Mouse (Mus musculus): Measurements from ENCODE around the gene Kxd1. TPM values are rescaled to one million over a fixed set of nuclear protein-coding genes. Genes with fewer than 3 reads are reported as not detected.
"Not testable (repeated sequence)": the region's sequence is repeated elsewhere in the genome, so short reads cannot be mapped to it uniquely, and the experiment has no call there.

The Kxd1 gene
- polyA plus RNA-seq, 1 experiment from 2014 or later: 81.4 TPM

- ChIA-PET POLR2A (interaction anchor here (1.1 to 1.8 kb wide), 2 partner anchors 8 to 10 kb away, joined by 3 to 5 read pairs; no protein-coding TSS in a partner anchor), CTCF (interaction anchor here (0.9 to 1.9 kb wide), 3 partner anchors 10 to 14 kb away, joined by 3 to 5 read pairs (median 4); partner anchors contain the start of gene Rex1bd)
- DNase-seq (ENCODE audit: low read depth, low spot score): no peak
- in situ Hi-C loops (cut with MboI; ENCODE audit: low pct_unique_long_range_greater_than_20kb): no loop called here
- TF ChIP-seq CTCF (IDR thresholded peaks at IDR 0.05): no peak
- no peaks in the 10 kb centered on the region for H3K27me3 ChIP-seq
- ATAC-seq: no peak
Observed at GRCm38 (mm10) chr8:70519606-70520005, 8.2 kb downstream of the Kxd1 start.

DNA sequence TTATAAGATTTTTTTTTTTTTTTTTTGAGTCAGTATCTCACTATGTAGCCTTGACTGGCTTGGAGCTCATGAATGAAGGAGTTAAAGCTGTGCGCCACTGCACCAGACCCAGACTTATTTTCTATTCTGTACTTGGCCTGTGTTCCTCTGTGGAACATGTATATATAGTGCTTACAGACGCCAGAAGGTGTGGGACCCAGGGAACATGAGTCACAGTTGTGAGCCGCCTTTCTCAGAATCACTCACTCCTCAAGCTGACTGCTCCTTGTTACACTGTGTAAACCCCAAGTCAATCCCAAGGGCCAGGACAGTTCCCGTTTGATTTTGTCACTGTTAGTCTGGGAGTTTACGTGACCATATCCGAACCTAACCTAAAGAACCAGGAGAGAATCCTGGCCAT, 8.7 kb downstream of the Kxd1 start:
- CTCF ChIA-PET: interaction anchor here (1.7 to 1.9 kb wide), 2 partner anchors 10 to 12 kb away, joined by 4 to 5 read pairs; partner anchors contain the start of gene Rex1bd
- no peaks in the 10 kb centered on the region for H3K27me3 ChIP-seq
- ATAC-seq (no peak), DNase-seq (ENCODE audit: low read depth, low spot score) (no peak)
- in situ Hi-C loops (cut with MboI; ENCODE audit: low pct_unique_long_range_greater_than_20kb): no loop called here
- POLR2A ChIA-PET: interaction anchor here (0.8 to 1.8 kb wide), 2 partner anchors 7 to 9 kb away, joined by 3 to 5 read pairs; partner anchors contain the start of gene Uba52
- no peak for TF ChIP-seq CTCF (IDR thresholded peaks at IDR 0.05)

- CTCF ChIA-PET: interaction anchor here (1.0 kb wide), 1 partner anchor 131 kb away, joined by 3 read pairs; no protein-coding TSS in a partner anchor
- POLR2A ChIA-PET: interaction anchor here (0.8 kb wide), 1 partner anchor 8 kb away, joined by 3 read pairs; the partner anchor contains the start of gene Uba52
- TF ChIP-seq CTCF (IDR thresholded peaks at IDR 0.05): no peak
- DNase-seq (ENCODE audit: low read depth, low spot score) (no peak), ATAC-seq (no peak)
- H3K27me3 ChIP-seq: no peaks in the 10 kb centered on the region
- in situ Hi-C loops (cut with MboI; ENCODE audit: low pct_unique_long_range_greater_than_20kb): no loop called here
Observed at GRCm38 (mm10) chr8:70517940-70518643, 9.7 kb downstream of the Kxd1 start.

DNA sequence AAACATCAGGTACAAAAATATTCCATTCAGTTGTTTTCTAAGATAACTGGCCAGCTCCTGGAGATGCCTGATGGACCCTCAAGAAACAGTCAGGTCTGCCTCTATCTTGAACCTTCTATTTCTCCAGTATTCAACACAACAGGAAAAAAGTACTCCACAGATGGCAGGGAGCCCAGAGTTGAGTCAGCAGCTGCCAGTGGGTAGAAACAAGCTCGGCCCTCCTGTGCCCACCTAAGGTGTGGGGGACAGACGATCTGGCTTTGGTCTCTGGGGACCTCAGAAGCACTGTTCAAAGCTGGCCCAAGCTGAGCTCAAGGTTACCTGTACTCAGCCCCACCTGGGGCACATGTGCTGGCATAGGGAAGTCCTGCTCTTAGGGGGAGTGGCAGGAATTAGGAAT, 14.3 kb downstream of the Kxd1 start:
- DNase-seq (ENCODE audit: low read depth, low spot score): no peak
- in situ Hi-C loops (cut with MboI; ENCODE audit: low pct_unique_long_range_greater_than_20kb): no loop called here
- CTCF ChIA-PET: no interaction called here
- no peak for TF ChIP-seq CTCF (IDR thresholded peaks at IDR 0.05)
- POLR2A ChIA-PET: no interaction called here
- no peak for ATAC-seq
- H3K27me3 ChIP-seq: no peaks in the 10 kb centered on the region

GRCm38 (mm10) chr8:70512253-70512903, 15.4 kb downstream of the Kxd1 start:
- ATAC-seq: no peak
- CTCF ChIA-PET: no interaction called here
- H3K27me3 ChIP-seq: no peaks in the 10 kb centered on the region
- in situ Hi-C loops (cut with MboI; ENCODE audit: low pct_unique_long_range_greater_than_20kb): no loop called here
- no peak for DNase-seq (ENCODE audit: low read depth, low spot score)
- no peak for TF ChIP-seq CTCF (IDR thresholded peaks at IDR 0.05)
- POLR2A ChIA-PET: no interaction called here

DNA sequence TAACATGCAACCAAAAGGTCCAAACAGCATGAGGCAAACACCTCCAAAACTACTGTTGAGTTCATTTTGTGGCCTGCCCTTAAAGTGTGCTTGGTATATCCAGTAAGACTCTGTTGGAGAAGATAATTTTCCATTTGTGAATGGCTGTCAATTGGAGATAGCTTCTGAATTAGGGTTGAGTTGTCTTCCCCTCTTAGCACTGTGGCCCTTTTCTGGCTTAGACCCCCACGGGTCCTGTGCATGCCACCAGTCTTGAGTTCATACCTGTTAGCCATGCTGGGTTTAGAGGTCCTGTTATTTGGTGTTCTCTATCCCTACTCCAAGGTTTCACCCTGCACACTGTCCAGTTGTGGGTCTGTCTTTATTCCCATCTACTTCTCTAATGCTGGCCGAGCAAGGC, 16.0 kb downstream of the Kxd1 start:
- ChIA-PET CTCF (interaction anchor here (1.7 kb wide), 1 partner anchor 9 kb away, joined by 5 read pairs; no protein-coding TSS in a partner anchor), POLR2A (interaction anchor here (0.7 to 2.7 kb wide), 4 partner anchors 8 to 80 kb away, joined by 3 to 15 read pairs (median 4); partner anchors contain the start of gene Ell)
- ATAC-seq (no peak), DNase-seq (ENCODE audit: low read depth, low spot score) (no peak)
- in situ Hi-C loops (cut with MboI; ENCODE audit: low pct_unique_long_range_greater_than_20kb): no loop called here
- no peak for TF ChIP-seq CTCF (IDR thresholded peaks at IDR 0.05)
- no peaks in the 10 kb centered on the region for H3K27me3 ChIP-seq

DNA sequence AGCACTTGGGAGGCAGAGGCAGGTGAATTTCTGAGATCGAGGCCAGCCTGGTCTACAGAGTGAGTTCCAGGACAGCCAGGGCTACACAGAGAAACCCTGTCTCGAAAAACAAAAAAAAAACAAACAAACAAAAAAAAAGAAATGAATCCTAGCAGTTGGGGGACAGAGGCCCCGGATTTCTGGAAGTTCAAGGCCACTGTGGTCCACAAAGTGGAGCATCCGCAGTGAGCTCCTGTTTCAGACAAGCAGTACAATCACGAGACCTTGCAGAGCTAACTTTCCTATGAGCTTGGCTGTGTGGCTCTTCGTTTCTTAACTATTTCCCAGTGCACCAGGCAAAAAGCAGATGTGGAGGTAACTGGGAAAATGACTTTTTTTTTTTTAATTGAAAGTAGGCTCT, 16.6 kb downstream of the Kxd1 start:
- CTCF ChIA-PET: interaction anchor here (1.7 kb wide), 1 partner anchor 9 kb away, joined by 5 read pairs; no protein-coding TSS in a partner anchor
- POLR2A ChIA-PET: interaction anchor here (0.7 to 2.7 kb wide), 4 partner anchors 9 to 79 kb away, joined by 3 to 15 read pairs (median 4); partner anchors contain the start of gene Ell
- ATAC-seq; DNase-seq (ENCODE audit: low read depth, low spot score); H3K27me3 ChIP-seq; in situ Hi-C loops (cut with MboI; ENCODE audit: low pct_unique_long_range_greater_than_20kb): not testable (repeated sequence)

DNA sequence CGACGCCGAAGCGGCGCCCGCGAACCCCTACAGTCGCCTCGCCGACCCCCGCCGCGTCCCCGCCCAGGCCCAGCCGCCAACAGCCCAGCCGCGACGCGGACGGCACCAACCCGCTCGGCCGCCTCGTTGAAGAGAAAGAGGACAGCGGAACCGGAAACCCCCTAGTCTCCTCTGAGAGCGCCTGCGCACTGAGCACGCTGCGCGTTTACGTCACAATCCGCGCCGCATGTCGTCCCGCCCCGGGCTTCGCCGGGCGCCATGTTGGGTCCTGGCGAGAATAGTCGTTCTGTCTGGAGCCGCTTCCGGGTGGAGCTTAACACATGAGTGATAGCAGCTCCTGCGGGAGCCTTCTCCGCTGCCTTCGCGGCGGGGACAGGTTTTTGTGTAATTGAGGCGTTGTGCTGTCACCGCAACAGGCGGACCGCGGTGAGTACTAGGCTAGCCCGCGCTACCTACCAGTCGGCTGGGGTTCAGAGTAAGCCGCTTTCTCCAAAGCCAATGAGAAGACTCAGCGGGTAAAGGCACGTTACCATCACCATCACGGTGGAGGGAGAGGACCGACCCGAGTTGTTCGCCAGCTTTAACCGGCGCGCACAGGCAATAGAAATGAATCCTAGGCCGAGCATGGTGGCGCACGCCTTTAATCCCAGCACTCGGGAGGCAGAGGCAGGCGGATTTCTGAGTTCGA, 17.4 kb downstream of the Kxd1 start, which contains the start of gene Uba52:
Gene Uba52, minus strand, starts transcription at position 574 of the 688 bp plus-strand sequence.
- ChIA-PET CTCF (interaction anchor here (1.0 to 1.7 kb wide), 3 partner anchors 10 to 100 kb away, joined by 3 to 5 read pairs (median 3); no protein-coding TSS in a partner anchor), POLR2A (interaction anchor here (0.6 to 2.7 kb wide), 6 partner anchors 8 to 99 kb away, joined by 3 to 15 read pairs (median 3); partner anchors contain the start of gene Ell)
- ATAC-seq (peak; percentile 58), DNase-seq (ENCODE audit: low read depth, low spot score) (peak; percentile 64)
- in situ Hi-C loops (cut with MboI; ENCODE audit: low pct_unique_long_range_greater_than_20kb): no loop called here
- no peak for TF ChIP-seq CTCF (IDR thresholded peaks at IDR 0.05)
- no peaks in the 10 kb centered on the region for H3K27me3 ChIP-seq

DNA sequence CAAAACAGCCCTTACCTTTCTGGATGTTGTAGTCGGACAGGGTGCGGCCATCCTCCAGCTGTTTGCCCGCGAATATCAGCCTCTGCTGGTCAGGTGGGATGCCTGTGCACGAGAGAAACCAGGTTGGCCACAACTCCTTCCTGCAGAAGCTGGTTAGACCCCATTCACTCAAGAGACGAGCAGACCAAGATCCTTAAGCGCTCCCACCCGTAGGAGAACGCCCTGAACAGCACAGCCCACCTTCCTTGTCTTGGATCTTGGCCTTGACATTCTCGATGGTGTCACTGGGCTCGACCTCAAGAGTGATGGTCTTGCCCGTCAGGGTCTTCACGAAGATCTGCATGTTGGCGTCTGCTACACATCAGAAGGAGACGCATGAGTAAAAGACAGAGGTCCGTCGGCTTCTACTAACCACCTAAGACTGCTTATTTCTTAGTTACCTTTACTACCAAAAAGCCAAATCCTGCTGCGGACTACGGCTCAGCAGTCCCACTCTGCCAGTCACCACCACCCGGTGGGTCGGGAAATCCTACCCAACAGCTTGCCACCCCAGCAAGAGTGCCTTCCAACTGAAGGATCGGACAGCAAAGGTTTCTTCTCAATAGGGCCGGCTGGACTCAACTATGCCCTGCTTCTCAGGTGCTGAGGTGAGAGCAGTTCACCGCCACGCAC, 18.3 kb downstream of the Kxd1 start:
- CTCF ChIA-PET: interaction anchor here (1.0 to 1.4 kb wide), 2 partner anchors 17 to 101 kb away, joined by 3 read pairs; no protein-coding TSS in a partner anchor

More for the DNA sequence above, 18.3 kb downstream of the Kxd1 start:
- POLR2A ChIA-PET: interaction anchor here (0.6 to 2.7 kb wide), 7 partner anchors 11 to 195 kb away, joined by 3 to 15 read pairs (median 3); partner anchors contain the start of gene Ell
- no peaks in the 10 kb centered on the region for H3K27me3 ChIP-seq
- ATAC-seq (no peak), DNase-seq (ENCODE audit: low read depth, low spot score) (no peak)
- no peak for TF ChIP-seq CTCF (IDR thresholded peaks at IDR 0.05)
- in situ Hi-C loops (cut with MboI; ENCODE audit: low pct_unique_long_range_greater_than_20kb): no loop called here
